Mouse (Mus musculus) olfactory bulb, adult 2 months (tissue): ENCODE data around the gene Mif4gd.

ENCODE experiments used
- CTCF ChIP-seq: fragments of 200-500 bp; IDR thresholded peaks from 2 replicates; pipeline ENCODE4 v1.5.1; 2012; ENCODE audit warnings: low read depth, mild to moderate bottlenecking, low read length, moderate library complexity; ENCODE audit not compliant: insufficient read depth
- POLR2A ChIP-seq: fragments of 200-500 bp; IDR thresholded peaks from 2 replicates; pipeline ENCODE4 v1.6.1; 2012; ENCODE audit warnings: mild to moderate bottlenecking, low read depth, low read length, moderate library complexity; ENCODE audit not compliant: insufficient read depth

- TF ChIP-seq CTCF, result no peak
- TF ChIP-seq POLR2A, result no peak
Observed at GRCm38 (mm10) chr11:115631505-115631890, 18.7 kb upstream of the Mif4gd start.
